In the genomic region with DNA sequence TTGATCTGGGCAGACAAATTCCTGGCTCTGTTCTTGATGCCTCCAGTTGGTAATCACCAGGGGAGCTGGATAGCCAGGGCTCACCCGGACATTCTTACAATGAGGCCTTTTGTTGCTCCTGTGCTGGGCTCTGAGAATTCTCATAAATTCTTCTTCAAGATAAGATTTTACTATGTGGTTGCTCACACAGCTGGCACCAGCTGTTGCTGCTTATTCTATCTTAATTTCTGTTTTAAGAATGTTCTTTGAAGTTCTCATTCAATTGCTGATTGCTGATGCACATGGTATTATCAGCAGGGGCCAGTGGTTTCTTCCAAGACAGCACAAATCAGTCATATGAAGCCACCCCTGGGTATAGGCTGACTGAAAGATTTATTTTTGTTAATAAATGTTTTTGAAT, we compare ENCODE assay signal across 11 mouse cellular contexts. TPM values are rescaled to one million over a fixed set of nuclear protein-coding genes. Genes with fewer than 3 reads are reported as not detected.
DNase-seq lines count a peak whose midpoint lies in the region.
"Had no signal": no experiment of that assay in that cellular context is flagged by ENCODE, and none has a peak within 500 bp of the region (broad histone marks: within the 10 kb centered on the region; RNA-seq: fewer than 3 reads in every experiment).

No protein-coding gene starts in this region.

- peak; percentile 18 for DNase-seq in urinary bladder, postnatal 14 days (ENCODE audit: low spot score)
- DNase-seq in urinary bladder, adult 18-20 months (ENCODE audit: low spot score in 2 of 2) = no peak
- DNase-seq in heart, postnatal 4 days = peak; percentile 10
- DNase-seq in kidney, postnatal 36 days = peak; percentile 33 to 39
- DNase-seq in spleen, postnatal 4 days (ENCODE audit: low spot score in 2 of 2) = no peak
- no peak for DNase-seq in embryo, embryonic 9.5 days (ENCODE audit: extremely low spot score)
- DNase-seq in right cerebral cortex, postnatal 14 days = no peak
- DNase-seq: layer of hippocampus, postnatal 36 days; liver; right cerebral cortex, adult 18-20 months; thymus, postnatal 4 days had no signal

RNA-seq across cellular contexts. Expression of gene Car1, which starts 21.0 kb away (rescaled TPM):
- total RNA-seq in heart, postnatal 4 days (2021) = not detected
- total RNA-seq: layer of hippocampus, postnatal 36 days had no signal

Comparison
In these comparisons a context has a peak if more than half of its experiments do, and no peak if none do; other contexts are left out.
1. DNase-seq: peak in urinary bladder, postnatal 14 days (single experiment), heart, postnatal 4 days (single experiment) and kidney, postnatal 36 days (2 of 2); none in urinary bladder, adult 18-20 months (0 of 2), spleen, postnatal 4 days (0 of 2), embryo, embryonic 9.5 days (single experiment) and right cerebral cortex, postnatal 14 days (single experiment).